Mouse (Mus musculus) lung, embryonic 14.5 days (tissue): ENCODE results near the gene Zfp276. TPM values are rescaled to one million over a fixed set of nuclear protein-coding genes. Genes with fewer than 3 reads are reported as not detected.

Experiments used
- ATAC-seq: fragments of 200-750 bp; cut with Nextera tagmentation; 2 replicates; pipeline ENCODE4 v1.8.0; 2017; ENCODE audit warnings: mild to moderate bottlenecking, moderate TSS enrichment, moderate library complexity; ENCODE audit not compliant: insufficient read depth
- DNase-seq: peaks from one replicate; pipeline ENCODE4 v3.0.0-alpha.2; 2015
- H3K27ac ChIP-seq: fragments of 300-500 bp; sonication (generic); 2 replicates; pipeline ENCODE4 v1.5.1; 2014; ENCODE audit warnings: low read depth, mild to moderate bottlenecking, moderate library complexity
- H3K27me3 ChIP-seq: fragments of 300-500 bp; sonication (generic); 2 replicates; pipeline ENCODE4 v1.6.1; 2014; ENCODE audit warnings: low read length, control low read depth; ENCODE audit not compliant: insufficient read depth
- H3K36me3 ChIP-seq: fragments of 300-500 bp; sonication (generic); 2 replicates; pipeline ENCODE4 v1.6.1; 2014; ENCODE audit warnings: control low read depth; ENCODE audit not compliant: insufficient read depth
- H3K4me1 ChIP-seq: fragments of 300-500 bp; sonication (generic); 2 replicates; pipeline ENCODE4 v1.6.1; 2014; ENCODE audit warnings: antibody characterized with exemption, control low read depth; ENCODE audit not compliant: insufficient read depth
- H3K4me2 ChIP-seq: fragments of 300-500 bp; sonication (generic); 2 replicates; pipeline ENCODE4 v1.6.1; 2014; ENCODE audit warnings: mild to moderate bottlenecking
- H3K4me3 ChIP-seq: fragments of 300-500 bp; sonication (generic); 2 replicates; pipeline ENCODE4 v1.5.1; 2014; ENCODE audit warnings: low read depth, low read length
- H3K9ac ChIP-seq: fragments of 300-500 bp; sonication (generic); 2 replicates; pipeline ENCODE4 v1.6.1; 2014
- H3K9me3 ChIP-seq: fragments of 300-500 bp; sonication (generic); 2 replicates; pipeline ENCODE4 v1.6.1; 2016; ENCODE audit warnings: low read depth, low read length, control low read depth
- CTCF ChIP-seq: IDR thresholded peaks from 2 replicates; pipeline ENCODE4 v1.5.1; 2016; ENCODE audit warnings: antibody characterized with exemption, low read depth
- WGBS: fragments of 180-500 bp; shearing (Covaris S2); extraction: QIAGEN DNeasy Blood & Tissue Kit; methylation state at CpG from one replicate; pipeline ENCODE4 v1.1.7; 2014; 5-methylcytosine and 5-hydroxymethylcytosine counted together
- polyA plus RNA-seq: library from polyadenylated mRNA; unstranded; fragments of >200 nt; fragmentation: Nextera tagmentation; extraction: Ambion mirVana; gene quantifications from 2 replicates; pipeline ENCODE4 v1.2.1, GENCODE M21; 2014

Gene Zfp276
- polyA plus RNA-seq, 1 experiment from 2014 or later: 26.6 TPM

- no peaks in the 10 kb centered on the region for H3K27me3 ChIP-seq
- no peaks in the 10 kb centered on the region for H3K4me1 ChIP-seq
- no peak overlapping the region for H3K4me3 ChIP-seq
- DNase-seq: no peak
- peaks cover 82% of the 10 kb centered on the region for H3K36me3 ChIP-seq
- ATAC-seq: no peak
- no peaks in the 10 kb centered on the region for H3K9me3 ChIP-seq
- H3K27ac ChIP-seq: no peak overlapping the region
- H3K4me2 ChIP-seq: no peak overlapping the region
- no peak overlapping the region for H3K9ac ChIP-seq
- WGBS: 88% methylated on average over 12 of the region's 12 CpGs
- no peak for TF ChIP-seq CTCF
These were observed 8.5 kb upstream of the Zfp276 start for GRCm38 (mm10) chr8:123245543-123245942.

- 94% methylated on average over 6 of the region's 6 CpGs for WGBS
- Histone ChIP-seq H3K9ac (no peak overlapping the region), H3K27me3 (no peaks in the 10 kb centered on the region), H3K4me1 (0 out of 2 replicates have a peak, but pooled peaks cover under 1% of the 10 kb centered on the region), H3K36me3 (peaks cover 83% of the 10 kb centered on the region), H3K4me2 (no peak overlapping the region), H3K27ac (no peak overlapping the region), H3K9me3 (no peaks in the 10 kb centered on the region), H3K4me3 (no peak overlapping the region)
- TF ChIP-seq CTCF: no peak
- DNase-seq (no peak), ATAC-seq (no peak)
These were observed 6.2 kb upstream of the Zfp276 start for GRCm38 (mm10) chr8:123247748-123248147.

- ATAC-seq (no peak), DNase-seq (no peak)
- Histone ChIP-seq H3K27me3 (no peaks in the 10 kb centered on the region), H3K36me3 (peaks cover 76% of the 10 kb centered on the region), H3K9ac (no peak overlapping the region), H3K4me1 (peaks cover 6% of the 10 kb centered on the region; the same call in 1 of the 2 replicates), H3K4me2 (no peak overlapping the region), H3K4me3 (no peak overlapping the region), H3K27ac (no peak overlapping the region), H3K9me3 (no peaks in the 10 kb centered on the region)
- TF ChIP-seq CTCF: no peak
- WGBS: 89% methylated on average over 8 of the region's 8 CpGs
These were observed 5.4 kb upstream of the Zfp276 start for GRCm38 (mm10) chr8:123248596-123248995.

GRCm38 (mm10) chr8:123250940-123251339, 3.1 kb upstream of the Zfp276 start:
- peaks cover 12% of the 10 kb centered on the region; the same call in 1 of the 2 replicates for H3K4me1 ChIP-seq
- no peak overlapping the region for H3K27ac ChIP-seq
- DNase-seq (no peak), ATAC-seq (no peak)
- H3K4me2 ChIP-seq: no peak overlapping the region
- WGBS: 89% methylated on average over 5 of the region's 5 CpGs
- no peaks in the 10 kb centered on the region for H3K9me3 ChIP-seq
- no peak overlapping the region for H3K4me3 ChIP-seq
- peaks cover 58% of the 10 kb centered on the region for H3K36me3 ChIP-seq
- TF ChIP-seq CTCF: no peak
- H3K9ac ChIP-seq: no peak overlapping the region
- H3K27me3 ChIP-seq: no peaks in the 10 kb centered on the region

GRCm38 (mm10) chr8:123252925-123253324, 1.1 kb upstream of the Zfp276 start:
- H3K9me3 ChIP-seq: no peaks in the 10 kb centered on the region
- peak overlapping the region; percentile 94 for H3K9ac ChIP-seq
- peak overlapping the region; percentile 96 for H3K4me2 ChIP-seq
- WGBS: 43% methylated on average over 4 of the region's 4 CpGs
- no peaks in the 10 kb centered on the region for H3K27me3 ChIP-seq
- ATAC-seq: no peak
- peaks cover 56% of the 10 kb centered on the region for H3K36me3 ChIP-seq
- no peak for DNase-seq
- H3K4me3 ChIP-seq: peak overlapping the region; percentile 90
- no peak overlapping the region for H3K27ac ChIP-seq
- peaks cover 12% of the 10 kb centered on the region; the same call in 1 of the 2 replicates for H3K4me1 ChIP-seq
- TF ChIP-seq CTCF: no peak

GRCm38 (mm10) chr8:123253451-123254098, 420 bp upstream of the Zfp276 start:
- 1% methylated on average over 40 of the region's 40 CpGs for WGBS
- Histone ChIP-seq H3K36me3 (peaks cover 56% of the 10 kb centered on the region), H3K9ac (peak overlapping the region; percentile 94), H3K4me1 (peaks cover 12% of the 10 kb centered on the region; the same call in 1 of the 2 replicates), H3K27me3 (no peaks in the 10 kb centered on the region), H3K9me3 (no peaks in the 10 kb centered on the region), H3K4me3 (peak overlapping the region; percentile 90), H3K4me2 (peak overlapping the region; percentile 96), H3K27ac (peak overlapping the region; percentile 82)
- DNase-seq (peak; percentile 20), ATAC-seq (no peak; the same call in none of the 2 replicates)
- TF ChIP-seq CTCF: no peak

GRCm38 (mm10) chr8:123255170-123255569, 1.2 kb downstream of the Zfp276 start:
- H3K27me3 ChIP-seq: no peaks in the 10 kb centered on the region
- TF ChIP-seq CTCF: peak; percentile 26; the same call in 1 of the 2 replicates
- H3K36me3 ChIP-seq: peaks cover 58% of the 10 kb centered on the region
- 70% methylated on average over 6 of the region's 6 CpGs for WGBS
- DNase-seq (no peak), ATAC-seq (no peak)
- H3K27ac ChIP-seq: no peak overlapping the region
- peak overlapping the region; percentile 94 for H3K9ac ChIP-seq
- peak overlapping the region; percentile 90 for H3K4me3 ChIP-seq
- H3K9me3 ChIP-seq: no peaks in the 10 kb centered on the region
- H3K4me2 ChIP-seq: peak overlapping the region; percentile 96
- peaks cover 12% of the 10 kb centered on the region; the same call in 1 of the 2 replicates for H3K4me1 ChIP-seq
